Mouse (Mus musculus) lung, postnatal 0 days (tissue): ENCODE results near the gene Hmbs.
"Not testable (repeated sequence)": the region's sequence is repeated elsewhere in the genome, so short reads cannot be mapped to it uniquely, and the experiment has no call there.

Experiments
- CTCF ChIP-seq: IDR thresholded peaks from 2 replicates; pipeline ENCODE4 v1.5.1; 2016; ENCODE audit warnings: antibody characterized with exemption, mild to moderate bottlenecking
- EP300 ChIP-seq: IDR thresholded peaks from 2 replicates; pipeline ENCODE4 v1.6.1; 2016; ENCODE audit warnings: antibody characterized with exemption, mild to moderate bottlenecking, control low read depth

DNA sequence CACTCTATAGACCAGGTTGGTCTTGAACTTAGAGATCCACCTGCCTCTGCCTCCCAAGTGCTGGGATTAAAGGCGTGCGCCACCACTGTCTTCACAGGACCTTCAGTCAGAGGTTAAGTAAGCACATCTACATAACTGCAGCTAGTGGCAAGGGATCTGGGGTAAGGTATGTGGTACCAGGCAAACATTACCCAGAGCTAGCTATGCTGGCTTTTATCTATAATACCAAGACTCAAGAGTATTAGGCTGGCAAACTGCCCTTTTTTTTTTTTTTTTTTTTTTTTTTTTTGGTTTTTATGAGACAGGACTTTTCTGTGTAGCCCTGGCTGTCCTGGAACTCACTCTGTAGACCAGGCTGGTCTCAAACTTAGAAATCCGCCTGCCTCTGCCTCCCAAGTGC, 44.0 kb downstream of the Hmbs start:
- TF ChIP-seq EP300, CTCF: not testable (repeated sequence)
